Mouse (Mus musculus): ENCODE measurements around the gene Olfr978. TPM values are rescaled to one million over a fixed set of nuclear protein-coding genes. Genes with fewer than 3 reads are reported as not detected.

Gene Olfr978
- polyA plus RNA-seq (2014; fragmentation: Illumina TruSeq; extraction: RNeasy Lipid Tissue Mini Kit (QIAGEN cat#74804); ENCODE audit: low read depth, low replicate concordance): not detected

DNA sequence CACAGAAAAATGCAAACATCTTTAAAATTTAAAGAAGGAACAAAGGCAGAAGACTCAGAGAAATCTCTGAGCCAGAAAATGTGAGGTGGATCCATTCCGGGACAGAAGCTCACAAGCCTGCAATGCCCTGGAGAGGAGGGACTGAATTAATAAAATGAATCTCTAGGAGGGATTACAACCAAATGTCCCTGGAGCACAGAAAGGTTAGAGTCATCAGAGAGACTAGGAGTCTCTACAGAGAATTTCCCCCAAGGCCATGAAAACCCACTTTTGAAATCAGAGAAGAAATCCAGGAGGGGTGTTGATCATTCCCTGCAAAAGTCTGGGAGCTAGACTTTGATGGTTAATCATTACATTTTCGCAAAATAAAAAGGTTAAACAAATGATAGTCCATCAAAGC is at the start of gene Olfr978:
TSS of gene Olfr978 (plus strand) at position 301 of the 400 bp plus-strand sequence.

DNA sequence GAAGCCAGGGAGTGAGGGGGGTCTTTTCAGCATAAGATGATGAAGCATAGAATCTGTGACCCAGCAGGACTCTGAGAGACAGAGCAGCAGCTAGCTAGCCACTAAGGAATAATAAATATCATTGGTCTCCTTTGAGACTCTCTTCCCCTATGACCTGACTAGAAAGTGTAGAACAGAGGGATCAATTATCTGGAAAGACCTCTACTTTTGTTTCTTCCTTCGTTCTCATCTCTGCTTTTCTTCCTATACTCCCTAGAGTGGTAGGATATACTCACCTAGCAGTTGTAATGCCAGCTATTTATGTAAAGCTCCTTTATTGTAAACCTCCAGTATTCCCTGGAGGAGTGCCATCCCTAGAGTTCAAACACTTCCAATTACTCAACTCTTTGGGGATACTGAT is 40.0 kb upstream of the Olfr978 start, which contains the start of gene Olfr975:
TSS of gene Olfr975 (minus strand) at position 101 of the 400 bp plus-strand sequence.

GRCm38 (mm10) chr9:39961033-39961432 is 30.9 kb upstream of the Olfr978 start, which contains the start of gene Olfr976:
Gene Olfr976, minus strand, starts transcription at chr9:39961133.

DNA sequence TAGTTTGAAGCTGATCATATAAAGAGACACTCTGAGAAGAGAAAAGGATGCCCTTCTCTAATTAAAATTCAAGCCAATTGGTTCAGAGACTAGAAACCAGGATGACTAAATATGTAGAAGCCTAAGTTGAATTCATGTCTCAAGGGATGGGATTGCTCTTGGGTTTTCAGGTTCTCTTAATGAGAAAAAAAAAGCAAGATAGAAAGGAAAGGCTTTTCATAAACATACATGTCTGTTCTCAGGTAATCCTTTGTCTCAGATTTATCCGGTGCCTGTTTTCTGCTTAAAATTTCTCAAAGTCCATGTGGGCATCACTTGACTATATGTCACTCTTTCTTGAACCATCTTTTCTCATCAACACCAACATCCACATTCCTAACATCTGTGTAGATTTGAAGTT is 11.5 kb downstream of the Olfr978 start, which contains the start of gene Olfr979:
TSS of gene Olfr979 (minus strand) at position 101 of the 400 bp plus-strand sequence.

DNA sequence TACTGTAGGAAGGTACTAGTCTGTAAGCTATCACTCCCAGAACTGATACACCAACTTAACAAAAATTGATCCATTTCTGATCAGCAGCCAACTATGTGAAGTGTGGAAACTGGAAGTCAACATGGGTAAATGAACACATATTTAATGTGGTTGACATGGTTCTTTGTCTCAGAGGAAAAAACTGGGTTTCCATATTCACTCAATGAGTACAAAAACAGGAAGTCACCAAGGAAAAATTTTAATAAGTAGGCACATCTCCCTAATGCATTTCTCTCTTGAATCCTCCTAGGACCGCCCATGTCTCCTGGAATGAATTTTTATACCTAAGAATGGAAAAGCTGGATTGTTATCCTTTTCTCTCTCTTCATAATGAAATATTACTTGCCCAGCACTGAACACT is 17.6 kb downstream of the Olfr978 start, which contains the start of gene Olfr980:
TSS of gene Olfr980 (minus strand) at position 101 of the 400 bp plus-strand sequence.

DNA sequence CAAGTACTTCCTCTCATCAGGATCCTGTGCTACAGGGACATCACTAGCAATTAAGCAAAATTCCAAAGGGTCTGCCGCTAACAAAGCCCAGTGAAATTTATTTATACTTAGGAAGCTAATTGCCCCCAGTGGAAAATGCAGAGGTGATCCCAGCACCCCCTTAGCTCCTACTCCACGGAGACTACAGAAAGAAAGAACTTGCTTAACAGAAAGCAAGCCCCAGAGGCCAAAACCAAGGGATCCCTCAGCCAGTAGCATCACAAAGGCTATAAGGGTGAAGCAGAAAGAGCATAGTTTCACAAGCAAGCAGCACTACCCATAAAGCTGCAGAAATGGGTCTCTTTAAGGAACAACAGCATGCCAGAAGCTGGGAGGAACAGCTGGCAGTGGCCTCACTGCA is 29.3 kb downstream of the Olfr978 start, which contains the start of gene Olfr981:
TSS of gene Olfr981 (plus strand) at position 301 of the 400 bp plus-strand sequence.

Other genes starting within 250 kb of the Olfr978 start
- gene Olfr967, start 245.9 kb upstream of the Olfr978 start, polyA plus RNA-seq (2014; fragmentation: Illumina TruSeq; extraction: RNeasy Lipid Tissue Mini Kit (QIAGEN cat#74804); ENCODE audit: low read depth, low replicate concordance): not detected
- gene Olfr968, start 208.9 kb upstream of the Olfr978 start, polyA plus RNA-seq (2014; fragmentation: Illumina TruSeq; extraction: RNeasy Lipid Tissue Mini Kit (QIAGEN cat#74804); ENCODE audit: low read depth, low replicate concordance): not detected
- not detected for gene Olfr969, start 201.2 kb upstream of the Olfr978 start, polyA plus RNA-seq (2014; fragmentation: Illumina TruSeq; extraction: RNeasy Lipid Tissue Mini Kit (QIAGEN cat#74804); ENCODE audit: low read depth, low replicate concordance)
- not detected for gene Olfr970, start 183.3 kb upstream of the Olfr978 start, polyA plus RNA-seq (2014; fragmentation: Illumina TruSeq; extraction: RNeasy Lipid Tissue Mini Kit (QIAGEN cat#74804); ENCODE audit: low read depth, low replicate concordance)
- gene Olfr971, start 155.2 kb upstream of the Olfr978 start, polyA plus RNA-seq (2014; fragmentation: Illumina TruSeq; extraction: RNeasy Lipid Tissue Mini Kit (QIAGEN cat#74804); ENCODE audit: low read depth, low replicate concordance): not detected
- gene Olfr972, start 125.7 kb upstream of the Olfr978 start, polyA plus RNA-seq (2014; fragmentation: Illumina TruSeq; extraction: RNeasy Lipid Tissue Mini Kit (QIAGEN cat#74804); ENCODE audit: low read depth, low replicate concordance): not detected
- not detected for gene Olfr229, start 84.8 kb upstream of the Olfr978 start, polyA plus RNA-seq (2014; fragmentation: Illumina TruSeq; extraction: RNeasy Lipid Tissue Mini Kit (QIAGEN cat#74804); ENCODE audit: low read depth, low replicate concordance)
- not detected for gene Olfr974, start 54.6 kb upstream of the Olfr978 start, polyA plus RNA-seq (2014; fragmentation: Illumina TruSeq; extraction: RNeasy Lipid Tissue Mini Kit (QIAGEN cat#74804); ENCODE audit: low read depth, low replicate concordance)
- gene Olfr975, start 40.1 kb upstream of the Olfr978 start, polyA plus RNA-seq (2014; fragmentation: Illumina TruSeq; extraction: RNeasy Lipid Tissue Mini Kit (QIAGEN cat#74804); ENCODE audit: low read depth, low replicate concordance): not detected
- not detected for gene Olfr976, start 31.0 kb upstream of the Olfr978 start, polyA plus RNA-seq (2014; fragmentation: Illumina TruSeq; extraction: RNeasy Lipid Tissue Mini Kit (QIAGEN cat#74804); ENCODE audit: low read depth, low replicate concordance)
- gene Olfr979, start 11.4 kb downstream of the Olfr978 start, polyA plus RNA-seq (2014; fragmentation: Illumina TruSeq; extraction: RNeasy Lipid Tissue Mini Kit (QIAGEN cat#74804); ENCODE audit: low read depth, low replicate concordance): not detected
- gene Olfr980, start 17.5 kb downstream of the Olfr978 start, polyA plus RNA-seq (2014; fragmentation: Illumina TruSeq; extraction: RNeasy Lipid Tissue Mini Kit (QIAGEN cat#74804); ENCODE audit: low read depth, low replicate concordance): not detected
- gene Olfr981, start 29.4 kb downstream of the Olfr978 start, polyA plus RNA-seq (2014; fragmentation: Illumina TruSeq; extraction: RNeasy Lipid Tissue Mini Kit (QIAGEN cat#74804); ENCODE audit: low read depth, low replicate concordance): not detected
- gene Olfr982, start 81.7 kb downstream of the Olfr978 start, polyA plus RNA-seq (2014; fragmentation: Illumina TruSeq; extraction: RNeasy Lipid Tissue Mini Kit (QIAGEN cat#74804); ENCODE audit: low read depth, low replicate concordance): not detected
- gene Olfr983, start 101.5 kb downstream of the Olfr978 start, polyA plus RNA-seq (2014; fragmentation: Illumina TruSeq; extraction: RNeasy Lipid Tissue Mini Kit (QIAGEN cat#74804); ENCODE audit: low read depth, low replicate concordance): not detected
- gene Olfr984, start 122.1 kb downstream of the Olfr978 start, polyA plus RNA-seq (2014; fragmentation: Illumina TruSeq; extraction: RNeasy Lipid Tissue Mini Kit (QIAGEN cat#74804); ENCODE audit: low read depth, low replicate concordance): not detected
- gene Olfr985, start 138.1 kb downstream of the Olfr978 start, polyA plus RNA-seq (2014; fragmentation: Illumina TruSeq; extraction: RNeasy Lipid Tissue Mini Kit (QIAGEN cat#74804); ENCODE audit: low read depth, low replicate concordance): not detected
- gene Tmem225, start 156.0 kb downstream of the Olfr978 start, polyA plus RNA-seq (2014; fragmentation: Illumina TruSeq; extraction: RNeasy Lipid Tissue Mini Kit (QIAGEN cat#74804); ENCODE audit: low read depth, low replicate concordance): not detected
- gene Olfr986, start 188.8 kb downstream of the Olfr978 start, polyA plus RNA-seq (2014; fragmentation: Illumina TruSeq; extraction: RNeasy Lipid Tissue Mini Kit (QIAGEN cat#74804); ENCODE audit: low read depth, low replicate concordance): not detected
- 3.2 TPM for gene Zfp202, start 200.2 kb downstream of the Olfr978 start, polyA plus RNA-seq (2014; fragmentation: Illumina TruSeq; extraction: RNeasy Lipid Tissue Mini Kit (QIAGEN cat#74804); ENCODE audit: low read depth, low replicate concordance)